Mouse (Mus musculus): ENCODE results near the gene Dot1l.

The Dot1l gene

DNA sequence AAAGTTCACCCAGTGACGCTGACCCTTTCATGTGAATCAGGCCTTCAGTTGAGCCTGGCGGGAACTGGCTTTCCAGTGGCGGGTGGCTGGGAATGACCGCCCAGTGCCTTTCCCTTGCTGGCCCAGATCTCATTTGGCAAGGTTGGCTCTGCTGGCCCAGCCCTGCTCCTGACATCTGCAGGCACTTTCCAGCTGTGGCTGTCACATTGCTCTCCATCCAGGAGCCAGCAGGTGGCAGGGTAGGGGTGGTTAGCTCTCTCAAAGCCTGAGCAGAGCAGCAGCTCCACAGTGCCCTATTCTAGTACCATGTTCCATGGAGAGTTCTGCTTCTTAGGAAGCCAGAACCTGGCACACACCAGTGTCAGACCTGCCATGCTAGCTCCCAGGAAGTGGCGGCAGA lies 2.7 kb downstream of the Dot1l start:
- peak; percentile 78 to 87 for DNase-seq (ENCODE audit: low spot score in 2 of 2)

DNA sequence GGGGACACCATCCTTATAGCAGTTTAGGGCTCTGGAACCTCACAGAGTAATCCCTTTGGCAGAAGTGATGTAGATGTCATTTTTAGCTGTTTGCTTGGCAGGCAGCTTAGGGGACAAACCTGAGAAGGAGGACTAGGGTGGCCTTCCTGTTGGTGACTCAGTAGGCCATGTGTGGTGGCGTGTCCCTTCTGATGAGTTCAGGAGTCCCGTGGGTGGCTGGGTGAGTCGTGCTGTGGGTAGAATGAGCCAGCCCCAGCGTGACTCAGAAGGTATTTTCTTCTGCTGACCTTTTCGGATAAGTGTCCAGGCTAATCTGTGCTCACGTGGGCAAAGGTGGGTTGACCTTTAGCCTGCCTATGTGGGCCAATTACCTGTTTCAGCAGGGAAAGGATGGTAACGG lies 3.6 kb downstream of the Dot1l start:
- DNase-seq (ENCODE audit: low spot score in 2 of 2), result no peak

DNA sequence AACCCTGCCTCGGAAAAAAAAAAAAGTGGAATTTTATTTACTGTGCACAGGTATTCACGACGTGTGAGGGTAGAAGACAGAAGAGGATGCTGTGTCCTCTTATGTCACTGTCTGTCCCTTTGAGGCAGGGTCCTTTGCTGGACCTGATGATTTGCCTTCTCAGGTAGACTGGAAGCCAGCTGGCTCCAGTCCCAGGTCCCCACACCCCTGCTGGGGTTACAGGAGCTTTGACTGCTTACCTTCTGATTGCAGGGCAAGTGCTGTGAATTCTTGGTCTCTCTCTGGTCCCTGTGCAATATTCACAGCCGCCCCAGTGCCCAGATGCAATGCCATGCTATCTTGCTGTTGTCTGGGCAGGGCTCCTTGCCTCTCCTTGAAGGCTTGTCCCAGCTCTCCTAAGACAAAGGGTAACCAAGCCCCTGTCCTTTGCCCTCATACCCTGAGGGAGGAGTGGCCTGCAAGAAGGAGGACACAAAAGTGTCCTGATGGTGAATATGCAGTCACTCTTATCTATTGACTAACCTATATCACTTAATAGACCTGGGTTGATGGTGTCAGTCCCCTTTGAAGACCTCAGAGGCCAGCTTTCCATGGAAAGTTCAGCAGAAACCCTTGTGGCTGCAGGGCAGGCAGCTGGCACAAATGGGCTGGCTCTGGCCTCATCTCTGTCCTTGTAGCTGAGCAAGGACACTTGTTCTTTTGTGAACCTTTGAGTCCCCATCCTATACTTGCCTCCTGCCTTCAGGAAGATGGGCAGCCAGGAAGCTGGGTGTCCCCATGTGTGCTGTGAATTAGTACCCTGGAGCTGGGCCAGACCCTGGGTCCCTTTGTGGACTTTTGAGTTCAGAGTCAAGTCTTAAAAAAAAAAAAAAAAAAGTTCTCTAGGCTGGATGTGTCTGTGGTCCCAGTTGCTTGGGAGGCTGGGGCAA lies 5.9 kb downstream of the Dot1l start:
- DNase-seq (ENCODE audit: low spot score in 2 of 2), result no peak

DNA sequence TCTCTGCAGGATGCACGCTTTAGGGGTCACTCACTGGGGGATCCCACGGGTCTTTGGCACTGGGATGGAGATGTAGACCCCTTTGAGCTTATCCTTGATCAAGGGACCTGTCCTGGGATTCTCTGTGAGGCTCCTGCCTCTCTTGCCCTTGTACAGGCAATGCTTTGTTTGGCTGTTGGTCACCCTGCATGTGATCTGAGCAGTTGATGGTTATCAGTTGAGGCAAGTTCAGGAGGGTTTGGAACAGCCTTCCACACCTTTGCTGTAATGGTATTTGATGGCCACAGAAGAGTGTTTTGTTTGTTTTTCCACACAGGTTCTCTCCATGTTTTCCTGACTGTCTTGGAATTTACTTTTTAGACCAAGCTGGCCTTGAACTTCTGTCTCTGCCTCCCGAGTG lies 6.8 kb downstream of the Dot1l start:
- DNase-seq (ENCODE audit: low spot score in 2 of 2), result no peak

DNA sequence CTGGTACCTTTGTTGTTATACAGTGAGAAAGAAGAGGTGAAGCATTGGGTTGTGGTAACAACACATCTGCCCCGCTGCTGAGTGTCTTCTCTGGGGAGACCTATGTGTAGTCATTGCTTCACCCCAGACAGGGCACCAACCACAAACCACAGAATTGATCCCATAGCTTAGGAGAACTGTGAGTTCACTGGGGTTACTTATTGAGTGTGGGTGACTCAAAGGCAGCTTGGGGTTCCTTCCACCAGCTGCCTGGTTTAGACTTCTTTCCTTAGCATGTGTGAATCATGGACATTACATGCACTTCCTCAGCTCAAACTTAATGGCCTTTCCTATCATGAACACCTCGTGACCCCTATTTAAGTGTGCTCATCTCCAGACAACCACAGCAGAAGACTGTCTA lies 8.5 kb downstream of the Dot1l start:
- DNase-seq (ENCODE audit: low spot score in 2 of 2), result no peak

DNA sequence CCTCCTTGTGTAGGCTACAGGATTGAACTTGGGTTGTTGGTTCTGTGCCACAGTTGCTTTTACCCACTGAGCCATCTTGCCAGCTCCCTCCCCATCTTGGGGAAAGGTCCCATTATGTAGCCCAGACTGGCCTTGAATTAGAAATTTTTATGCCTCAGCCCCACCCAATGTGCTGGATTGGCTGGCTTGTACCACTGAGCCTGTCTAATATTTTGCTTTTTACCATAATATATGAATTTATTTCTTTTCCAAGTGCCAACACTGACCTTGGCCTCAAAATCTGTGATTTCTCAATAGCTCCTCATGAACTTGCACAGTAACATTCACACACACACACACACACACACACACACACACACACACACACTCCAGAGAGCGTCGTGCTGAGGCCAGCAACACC lies 10.7 kb downstream of the Dot1l start:
- DNase-seq (ENCODE audit: low spot score in 2 of 2), result no peak

DNA sequence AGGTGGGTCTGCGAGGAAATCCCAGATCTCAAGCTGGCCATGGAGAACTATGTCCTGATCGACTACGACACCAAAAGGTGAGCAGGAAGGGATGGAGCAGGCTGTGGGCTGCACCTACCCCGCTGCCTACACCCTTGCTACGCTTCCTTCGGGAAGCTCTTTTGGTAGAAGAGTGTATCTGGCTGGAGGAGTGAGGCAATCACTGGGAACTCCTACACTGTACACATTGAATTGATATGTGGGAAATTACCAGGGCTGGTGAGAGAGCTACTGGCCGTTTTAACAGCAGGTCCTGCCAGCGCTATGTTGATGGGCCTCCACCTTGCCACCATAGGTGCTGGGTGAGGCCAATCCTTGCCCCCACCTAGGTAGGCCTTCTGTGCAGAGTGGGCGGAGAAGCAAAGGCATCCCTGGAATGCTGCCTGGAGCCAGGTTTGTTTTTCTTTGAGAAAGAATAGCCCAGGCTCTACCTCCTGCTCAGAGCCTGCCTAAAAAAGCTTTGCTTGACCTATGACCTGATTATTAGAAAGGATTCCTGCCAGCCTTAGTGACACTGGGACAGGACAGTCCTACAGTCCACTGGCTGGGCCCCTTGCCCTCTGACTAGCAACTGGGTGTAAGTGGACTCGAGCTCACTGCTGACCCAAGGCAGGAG lies 11.3 kb downstream of the Dot1l start:
- no peak for DNase-seq (ENCODE audit: low spot score in 2 of 2)

DNA sequence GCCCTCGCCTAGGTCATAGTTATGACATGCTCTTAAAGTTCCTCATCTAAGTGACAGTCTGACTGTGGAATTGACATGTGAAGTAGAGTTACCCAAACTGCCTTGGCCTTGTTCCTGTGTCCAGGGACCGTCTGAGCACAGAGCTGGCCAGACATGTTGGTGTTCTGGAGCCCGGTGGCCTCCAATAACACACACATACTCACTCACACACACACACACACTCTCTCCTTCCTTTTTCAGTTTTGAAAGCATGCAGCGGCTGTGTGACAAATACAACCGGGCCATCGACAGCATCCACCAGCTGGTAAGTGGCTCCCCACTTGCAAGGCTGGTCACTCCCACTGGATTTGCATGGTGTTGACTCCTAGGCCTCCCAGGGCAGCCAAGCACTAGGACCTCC lies 13.4 kb downstream of the Dot1l start:
- DNase-seq (ENCODE audit: low spot score in 2 of 2), result no peak

DNA sequence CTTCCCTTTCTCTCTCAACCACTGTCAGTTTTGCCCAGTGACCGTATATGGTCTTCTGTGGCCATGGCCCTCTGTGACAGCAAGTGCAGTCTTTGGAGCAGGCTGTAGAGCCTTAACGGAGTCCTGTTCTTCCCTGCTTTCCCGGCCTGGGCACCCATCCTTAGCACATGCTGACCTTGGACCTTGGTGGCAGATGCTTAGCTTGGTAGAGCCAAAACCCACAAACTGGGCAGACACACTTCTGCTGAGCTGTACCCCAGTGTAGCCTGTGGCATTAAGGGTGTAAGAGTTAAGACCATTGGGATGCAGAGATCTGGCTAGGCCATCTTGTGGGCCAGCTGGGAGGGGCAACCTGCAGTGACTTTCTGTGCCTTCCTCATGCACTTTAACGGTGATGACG lies 18.8 kb downstream of the Dot1l start:
- DNase-seq (ENCODE audit: low spot score in 2 of 2), result no peak

DNA sequence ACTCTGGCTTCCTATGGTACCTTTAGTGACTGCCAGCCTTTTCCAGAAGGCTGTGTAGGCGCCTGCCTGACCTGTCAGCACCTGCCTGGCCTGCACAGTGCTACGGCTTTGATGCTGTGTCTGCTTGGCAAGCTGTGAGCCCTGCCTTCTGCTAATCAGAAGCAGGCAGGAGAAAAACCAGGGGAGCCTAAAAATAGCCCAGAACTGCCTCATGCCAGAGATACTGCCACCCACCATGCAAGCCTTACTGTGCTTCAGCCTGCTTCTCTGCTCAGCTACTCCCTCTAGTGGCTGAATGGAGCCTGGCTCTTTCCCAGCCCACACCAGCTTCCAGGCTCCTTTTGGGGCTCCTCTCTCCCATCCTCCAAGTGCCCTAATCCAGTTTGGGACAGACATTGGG lies 19.5 kb downstream of the Dot1l start:
- DNase-seq (ENCODE audit: low spot score in 2 of 2), result peak; percentile 76 to 89

DNA sequence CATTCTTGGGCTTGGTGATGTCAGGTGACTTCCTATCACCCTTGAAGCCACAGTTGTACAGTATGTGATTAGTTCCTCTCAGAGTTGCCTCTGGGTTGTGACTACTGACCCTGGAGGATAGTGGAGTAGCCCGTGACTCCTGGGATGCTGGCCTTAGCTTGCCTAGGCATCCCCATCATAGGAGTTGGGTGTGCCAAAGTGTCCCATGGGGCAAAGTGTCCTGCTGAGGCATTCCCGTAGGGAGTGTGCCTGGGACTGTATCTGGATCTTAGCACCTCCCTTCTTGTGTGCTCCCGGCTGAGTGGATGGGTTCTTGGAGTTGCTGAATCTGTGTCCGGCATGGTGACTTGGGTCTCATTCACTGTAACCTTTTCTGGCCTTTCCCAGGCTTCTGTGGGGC lies 20.0 kb downstream of the Dot1l start:
- DNase-seq (ENCODE audit: low spot score in 2 of 2), result no peak

DNA sequence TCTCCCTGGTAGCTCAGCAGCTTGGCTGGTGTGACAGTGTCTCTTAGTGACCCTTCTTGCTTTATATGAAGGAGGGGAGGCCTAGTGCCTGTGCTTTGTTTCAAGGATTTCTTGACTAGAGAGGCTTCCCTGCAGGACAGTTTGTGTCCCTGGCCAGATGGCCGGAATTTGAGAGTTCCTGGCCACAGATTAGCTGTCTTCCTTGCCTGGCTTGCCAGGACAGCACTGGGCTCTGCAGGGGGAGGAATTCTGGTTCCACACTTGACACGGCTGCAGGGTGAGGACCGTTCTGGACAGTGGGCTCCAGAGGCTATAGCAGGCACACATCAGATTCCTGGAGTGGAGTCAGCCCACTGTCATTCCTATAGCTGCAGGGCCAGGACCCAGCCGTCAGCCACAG lies 20.7 kb downstream of the Dot1l start:
- DNase-seq (ENCODE audit: low spot score in 2 of 2), result no peak

DNA sequence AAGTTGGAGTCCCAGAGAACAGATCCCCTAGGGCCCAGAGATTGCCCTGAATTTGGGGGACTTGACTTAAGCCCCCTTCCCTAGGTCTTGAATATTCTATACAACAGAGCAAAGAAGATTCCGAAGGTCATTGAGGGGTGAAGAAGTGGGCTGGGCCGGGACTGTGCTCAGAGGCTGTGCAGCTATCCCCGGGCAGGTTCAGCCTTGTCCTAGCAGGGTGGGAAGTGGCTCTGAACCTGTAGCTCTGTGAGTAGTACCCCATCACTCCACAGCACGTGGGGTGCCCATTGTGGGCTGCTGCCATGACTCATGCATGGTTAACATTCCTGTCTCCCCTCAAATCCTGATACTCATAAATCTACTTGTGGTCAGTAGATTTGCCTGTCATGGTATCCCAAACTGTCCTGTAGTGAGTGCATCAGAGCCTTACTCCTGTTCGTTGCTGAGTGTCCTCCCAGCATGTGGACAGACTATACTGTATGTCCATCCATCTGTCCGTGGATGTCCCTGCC lies 21.4 kb downstream of the Dot1l start:
- no peak for DNase-seq (ENCODE audit: low spot score in 2 of 2)

DNA sequence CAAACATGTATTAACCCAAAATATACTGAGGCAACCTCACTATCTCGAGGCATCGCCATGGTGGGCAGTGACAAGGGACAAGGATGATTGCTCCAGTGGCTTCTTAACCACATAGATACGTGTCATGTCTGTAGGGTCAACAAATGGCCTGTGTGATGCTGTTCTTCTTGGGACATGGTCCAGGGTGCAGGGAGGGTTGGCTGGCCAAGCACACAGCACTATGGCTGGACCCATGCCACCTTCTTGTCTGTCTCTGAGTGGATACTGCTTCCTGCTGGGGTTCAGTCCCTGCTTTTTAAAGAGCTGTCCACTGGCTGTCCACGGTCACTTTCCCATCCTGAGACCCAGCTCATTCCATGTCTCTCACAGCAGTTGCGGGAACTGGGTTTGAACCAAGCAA lies 22.1 kb downstream of the Dot1l start:
- DNase-seq (ENCODE audit: low spot score in 2 of 2), result no peak

DNA sequence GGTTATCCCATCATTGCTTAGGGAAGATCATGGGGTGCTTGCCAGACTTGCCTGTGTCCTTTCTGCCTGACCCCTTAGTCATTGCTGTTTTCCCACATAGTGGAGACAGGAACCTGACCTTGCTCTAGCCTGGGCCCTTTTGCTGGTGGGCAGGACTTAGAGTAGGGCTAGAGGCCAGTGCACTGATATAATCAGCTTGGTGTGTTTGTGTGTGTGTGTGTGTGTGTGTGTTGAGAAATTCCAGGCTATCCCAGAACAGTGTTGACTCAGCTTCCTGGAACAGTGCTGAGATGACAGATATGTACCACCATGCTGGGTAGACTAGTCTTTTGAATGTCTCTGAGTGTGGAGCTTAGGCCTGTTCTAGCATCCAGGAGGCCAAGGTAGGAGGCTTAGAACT lies 24.6 kb downstream of the Dot1l start:
- no peak for DNase-seq (ENCODE audit: low spot score in 2 of 2)

DNA sequence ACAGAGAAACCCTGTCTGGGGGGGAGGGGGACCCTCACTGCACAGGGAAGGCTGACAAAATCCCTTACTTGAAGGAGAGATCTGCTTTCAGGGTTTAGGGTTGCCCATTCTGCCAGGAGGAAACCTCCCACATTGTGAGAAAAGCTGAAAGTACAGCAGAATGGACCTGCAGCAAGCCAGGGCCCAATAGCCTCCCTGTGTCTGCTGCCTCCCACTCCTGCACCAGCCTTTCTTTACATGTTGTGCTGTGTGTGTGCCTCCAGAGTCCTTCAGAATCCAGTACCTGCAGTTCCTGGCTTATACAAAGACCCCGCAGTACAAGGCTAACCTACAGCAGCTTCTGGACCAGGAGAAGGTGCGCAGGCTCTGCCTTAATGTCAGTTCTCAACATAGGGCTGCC lies 29.3 kb downstream of the Dot1l start:
- DNase-seq (ENCODE audit: low spot score in 2 of 2), result no peak

DNA sequence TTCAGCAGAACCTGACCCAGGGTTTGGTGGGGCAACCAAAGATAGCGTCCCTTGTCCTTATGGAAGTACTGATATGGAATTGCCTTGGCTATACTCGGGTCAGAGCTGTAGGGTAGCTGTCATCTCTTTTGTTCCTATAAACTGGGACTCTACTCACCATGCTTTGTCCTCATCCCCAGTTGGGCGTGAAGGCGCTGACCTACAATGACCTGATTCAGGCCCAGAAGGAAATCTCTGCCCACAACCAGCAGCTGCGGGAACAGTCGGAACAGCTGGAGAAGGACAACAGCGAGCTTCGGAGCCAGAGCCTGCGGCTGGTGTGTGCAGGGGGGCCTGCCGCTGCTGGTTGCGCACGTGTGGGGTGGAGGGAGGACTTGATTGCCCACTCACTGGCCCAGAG lies 29.9 kb downstream of the Dot1l start:
- DNase-seq (ENCODE audit: low spot score in 2 of 2), result no peak

DNA sequence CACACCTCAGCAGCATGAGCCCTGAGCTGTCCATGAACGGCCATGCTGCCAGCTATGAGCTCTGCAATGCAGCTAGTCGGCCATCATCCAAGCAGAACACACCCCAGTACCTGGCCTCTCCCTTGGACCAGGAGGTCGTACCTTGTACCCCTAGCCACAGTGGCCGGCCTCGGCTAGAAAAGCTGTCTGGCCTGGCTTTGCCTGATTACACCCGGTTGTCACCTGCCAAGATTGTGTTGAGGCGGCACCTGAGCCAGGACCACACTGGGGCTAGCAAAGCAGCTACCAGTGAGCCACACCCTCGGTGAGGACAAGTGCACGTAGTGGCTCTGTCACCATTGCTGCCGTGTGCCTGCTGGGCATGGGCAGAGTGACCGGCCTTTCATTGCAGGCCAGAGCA lies 31.0 kb downstream of the Dot1l start:
- no peak for DNase-seq (ENCODE audit: low spot score in 2 of 2)

DNA sequence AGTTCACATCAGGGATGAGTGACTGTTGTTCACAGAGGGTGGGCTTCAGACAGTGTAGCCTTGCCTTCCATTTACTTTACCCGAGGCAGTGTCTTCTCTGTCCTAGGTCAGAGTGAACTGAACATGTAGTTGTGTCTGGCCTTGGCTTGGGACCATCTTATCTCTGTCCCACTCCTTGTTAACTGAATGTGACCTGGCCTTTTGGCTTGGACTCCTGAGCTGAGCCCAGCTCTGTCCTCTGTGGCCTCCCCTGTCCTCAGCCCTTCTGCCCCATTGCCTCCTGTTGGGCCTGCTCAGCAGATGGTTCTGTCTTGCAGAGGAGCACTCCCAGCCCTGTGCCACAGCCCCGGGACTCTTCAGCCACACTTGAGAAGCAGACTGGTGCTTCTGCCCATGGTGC lies 32.5 kb downstream of the Dot1l start:
- DNase-seq (ENCODE audit: low spot score in 2 of 2), result no peak

DNA sequence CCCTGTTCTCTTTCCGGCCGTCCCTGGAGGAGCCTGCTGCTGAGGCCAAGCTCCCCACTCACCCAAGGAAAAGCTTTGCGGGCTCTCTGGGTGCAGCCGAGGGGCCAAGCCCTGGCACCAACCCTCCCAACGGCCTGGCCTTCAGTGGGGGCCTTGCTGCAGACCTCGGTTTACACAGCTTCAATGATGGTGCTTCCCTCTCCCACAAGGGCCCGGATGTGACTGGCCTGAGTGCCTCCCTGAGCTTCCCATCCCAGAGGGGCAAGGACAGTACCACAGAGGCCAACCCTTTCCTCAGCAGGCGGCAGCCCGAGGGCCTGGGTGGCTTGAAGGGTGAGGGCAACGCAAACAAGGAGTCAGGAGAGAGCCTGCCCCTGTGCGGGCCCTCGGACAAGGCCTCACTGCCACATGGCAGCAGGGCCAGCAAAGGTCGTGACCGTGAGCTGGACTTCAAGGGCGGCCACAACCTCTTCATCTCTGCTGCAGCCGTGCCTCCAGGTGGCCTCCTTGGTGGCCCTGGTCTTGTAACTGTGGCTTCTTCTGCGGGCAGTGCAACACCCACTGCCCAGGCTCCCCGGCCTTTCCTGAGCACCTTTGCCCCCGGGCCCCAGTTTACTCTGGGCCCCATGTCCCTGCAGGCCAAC lies 35.9 kb downstream of the Dot1l start:
- no peak for DNase-seq (ENCODE audit: low spot score in 2 of 2)

DNA sequence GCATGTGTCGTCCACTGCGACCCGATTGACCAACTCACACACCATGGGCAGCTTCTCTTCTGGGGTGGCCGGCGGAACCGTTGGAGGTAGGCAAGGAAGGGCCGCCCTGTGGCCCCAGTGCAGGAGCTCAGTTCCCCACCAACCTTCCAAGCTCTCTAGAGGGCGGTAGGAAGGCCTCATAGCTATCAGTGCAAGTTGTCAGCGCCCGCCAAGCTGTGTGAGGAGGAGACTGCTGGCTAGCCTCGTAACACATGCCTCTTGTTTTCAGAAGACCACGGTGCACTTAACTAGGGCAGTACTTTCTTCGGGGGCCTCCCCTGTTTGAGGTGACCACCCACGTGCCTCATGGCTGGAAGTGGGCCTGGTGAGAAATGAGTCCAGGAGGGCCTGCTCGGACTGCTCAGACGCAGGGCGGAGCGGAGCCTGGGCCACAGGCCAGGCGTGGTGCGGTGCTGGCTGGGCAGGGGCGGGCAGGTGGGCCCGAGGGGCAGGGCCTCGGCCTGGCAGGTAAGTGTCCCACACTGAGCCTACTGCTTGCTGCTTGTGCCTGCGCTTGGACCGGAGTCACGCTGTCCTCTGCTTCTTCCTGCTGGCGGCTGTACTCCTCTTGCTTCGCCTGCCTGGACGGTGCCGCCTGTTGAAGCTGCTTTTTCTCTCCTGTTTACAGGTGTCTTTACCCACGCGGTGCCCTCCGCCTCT lies 36.6 kb downstream of the Dot1l start:
- no peak for DNase-seq (ENCODE audit: low spot score in 2 of 2)

Data from spleen, postnatal 4 days (tissue).